Mouse (Mus musculus): ENCODE measurements around the gene Tmed2. TPM values are rescaled to one million over a fixed set of nuclear protein-coding genes. Genes with fewer than 3 reads are reported as not detected.
A peak's percentile ranks its signal among the peaks of the same experiment; 100 is the strongest.
"Not testable (repeated sequence)": the region's sequence is repeated elsewhere in the genome, so short reads cannot be mapped to it uniquely, and the experiment has no call there.

Gene Tmed2
- 100 to 1,000 TPM; 158 to 163 TPM for total RNA-seq (2021)
- long read RNA-seq, experiment 1, transcript Tmed2-201 (4 exons, 2,074 nt): major isoform, 157 of 497 reads
- long read RNA-seq, experiment 1, partial matches to known transcripts: 5 of 497 reads
- long read RNA-seq, experiment 1, other reads (novel, unspliced or antisense): 331 of 497 reads
- long read RNA-seq, experiment 2, transcript Tmed2-201 (4 exons, 2,074 nt): major isoform, 116 of 442 reads
- long read RNA-seq, experiment 2, partial matches to known transcripts: 3 of 442 reads
- long read RNA-seq, experiment 2, other reads (novel, unspliced or antisense): 320 of 442 reads

DNA sequence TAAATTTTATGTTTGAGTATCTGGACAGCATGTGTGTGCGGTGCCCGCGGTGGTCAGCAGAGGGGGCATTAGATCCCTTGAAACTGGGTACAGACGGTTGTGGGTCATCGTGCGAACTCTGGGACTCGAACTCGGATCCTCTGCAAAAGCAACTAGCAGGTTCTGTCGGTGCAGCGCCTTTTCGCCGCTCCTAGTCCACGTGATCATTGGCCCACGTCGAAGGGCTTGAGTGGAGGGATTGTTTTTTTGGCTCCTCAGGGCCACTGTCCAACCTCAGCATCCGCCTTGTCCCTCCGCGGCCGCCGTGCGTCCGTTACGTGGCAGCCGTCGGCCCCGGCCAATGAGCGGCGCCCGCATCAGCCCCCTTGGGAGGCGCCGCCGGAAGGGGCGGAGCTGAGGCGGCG lies at the start of gene Tmed2:
Gene Tmed2, plus strand, starts transcription at position 313 of the 404 bp plus-strand sequence.
- peak; percentile 92 for DNase-seq

DNA sequence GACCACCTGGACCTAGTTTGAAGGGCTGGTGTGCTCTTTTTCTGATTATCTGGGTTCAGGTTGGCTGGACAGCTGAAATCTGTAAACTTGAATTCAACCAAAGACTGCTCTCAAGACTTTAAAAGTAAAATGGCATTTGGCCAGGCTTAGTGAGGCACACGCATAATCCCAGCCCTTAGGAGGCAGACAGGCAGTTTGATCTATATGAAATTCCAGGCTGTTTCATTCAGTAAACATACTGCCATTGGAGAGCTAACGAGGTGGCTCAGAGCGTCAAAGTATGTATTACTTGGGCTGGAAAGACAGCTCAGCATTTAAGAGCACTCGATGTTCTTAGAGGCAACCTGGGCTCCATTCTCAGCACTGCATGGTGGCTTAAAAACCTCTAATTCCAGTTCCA lies 48.8 kb upstream of the Tmed2 start:
- DNase-seq: no peak

DNA sequence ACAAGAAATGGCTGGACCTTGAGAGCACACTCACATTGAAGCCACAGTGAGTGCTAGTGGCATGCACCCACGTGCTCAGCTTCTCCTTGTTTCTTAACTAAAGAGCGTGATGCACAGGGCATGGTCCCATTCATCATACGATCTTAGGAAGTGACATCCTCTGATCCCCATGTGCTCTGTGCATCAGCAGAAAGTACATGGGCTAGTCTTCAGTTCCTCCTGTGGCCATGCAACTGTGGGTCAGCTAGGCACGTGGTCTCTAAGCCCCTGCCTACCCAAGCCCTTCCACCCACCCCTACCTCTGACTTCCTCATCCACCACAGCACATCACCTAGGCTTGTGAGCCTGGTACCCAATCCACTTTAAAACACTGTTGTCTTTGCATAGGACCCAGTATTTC lies 47.9 kb upstream of the Tmed2 start:
- DNase-seq: no peak

DNA sequence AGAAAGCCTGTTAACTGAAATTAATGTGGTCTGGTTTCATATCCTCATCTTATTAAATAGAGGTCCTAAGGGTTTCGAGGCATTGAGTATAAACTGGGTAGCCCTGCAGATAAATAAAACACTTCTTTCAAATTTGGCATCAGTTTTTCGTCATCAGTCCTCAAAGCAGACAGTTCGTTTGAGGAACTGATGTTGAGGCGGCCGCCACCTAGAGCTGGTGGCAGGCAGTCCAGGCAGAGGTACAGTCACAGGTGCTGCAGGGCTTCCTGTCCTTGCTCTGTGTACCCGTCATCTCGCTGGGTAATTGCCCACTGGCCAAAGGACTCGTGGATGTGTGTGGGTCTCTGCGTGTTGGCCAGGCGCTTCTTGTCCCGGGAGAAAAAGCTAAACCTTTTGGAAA lies 47.0 kb upstream of the Tmed2 start:
- no peak for DNase-seq

DNA sequence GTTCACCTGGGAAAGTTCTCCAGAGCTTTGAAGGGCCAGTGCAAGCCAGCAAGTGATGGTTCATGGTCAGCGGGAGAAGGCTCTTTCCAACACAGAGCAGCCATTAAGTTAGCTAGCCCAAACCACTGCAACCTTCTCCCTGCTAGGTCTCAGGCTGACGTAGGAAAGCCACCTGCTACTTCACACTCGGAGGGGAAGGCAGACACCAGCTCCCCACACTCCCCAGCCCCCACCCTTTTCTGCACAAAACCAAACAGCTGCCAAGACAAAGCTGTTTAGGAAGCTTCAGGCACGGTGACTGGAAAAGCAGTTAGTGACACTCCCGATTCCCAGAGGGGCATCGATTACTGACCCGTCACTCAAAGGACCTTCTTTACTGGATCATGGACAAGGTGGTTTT lies 44.9 kb upstream of the Tmed2 start:
- DNase-seq: no peak

DNA sequence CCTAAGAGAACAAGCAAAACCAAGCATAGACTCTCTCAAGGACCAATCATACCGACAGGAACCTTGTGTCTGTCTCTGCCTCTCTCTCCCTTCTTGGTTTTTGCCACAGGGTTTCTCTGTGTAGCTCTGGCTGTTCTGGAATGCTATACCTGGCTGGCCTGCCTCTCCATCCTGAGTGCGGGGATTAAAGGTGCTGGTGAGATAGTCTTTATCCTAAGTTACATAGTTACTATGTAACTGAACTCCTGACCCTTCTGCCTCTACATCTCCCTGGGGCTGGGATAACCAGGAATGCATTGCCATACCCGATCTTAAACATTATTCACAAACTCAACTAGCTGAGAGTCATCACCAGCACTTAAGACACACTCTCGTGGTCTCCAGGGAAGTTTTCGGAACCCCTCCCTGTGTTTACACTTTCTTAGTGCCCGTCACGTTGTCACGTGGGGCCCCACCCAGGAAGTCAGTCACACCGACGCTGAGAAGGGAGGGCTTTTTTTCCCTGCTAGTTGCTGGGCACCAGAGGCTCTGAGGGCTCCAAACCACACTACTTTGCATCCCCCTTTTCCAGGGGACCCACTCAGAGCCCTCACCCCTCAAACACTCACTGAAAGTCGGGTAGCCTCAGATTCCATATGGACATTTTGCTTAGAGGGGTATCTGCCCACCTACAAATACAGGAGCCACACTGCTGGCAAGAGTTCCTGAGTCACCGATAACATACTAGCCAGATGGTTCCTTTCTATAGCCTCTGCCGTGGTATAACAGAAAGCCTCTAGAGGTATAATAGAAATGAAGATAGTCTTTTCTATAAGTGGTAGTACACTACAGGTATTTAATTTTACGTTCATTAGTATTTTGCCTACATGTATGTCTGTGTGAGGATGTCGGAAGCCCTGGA lies 43.6 kb upstream of the Tmed2 start:
- DNase-seq: no peak

DNA sequence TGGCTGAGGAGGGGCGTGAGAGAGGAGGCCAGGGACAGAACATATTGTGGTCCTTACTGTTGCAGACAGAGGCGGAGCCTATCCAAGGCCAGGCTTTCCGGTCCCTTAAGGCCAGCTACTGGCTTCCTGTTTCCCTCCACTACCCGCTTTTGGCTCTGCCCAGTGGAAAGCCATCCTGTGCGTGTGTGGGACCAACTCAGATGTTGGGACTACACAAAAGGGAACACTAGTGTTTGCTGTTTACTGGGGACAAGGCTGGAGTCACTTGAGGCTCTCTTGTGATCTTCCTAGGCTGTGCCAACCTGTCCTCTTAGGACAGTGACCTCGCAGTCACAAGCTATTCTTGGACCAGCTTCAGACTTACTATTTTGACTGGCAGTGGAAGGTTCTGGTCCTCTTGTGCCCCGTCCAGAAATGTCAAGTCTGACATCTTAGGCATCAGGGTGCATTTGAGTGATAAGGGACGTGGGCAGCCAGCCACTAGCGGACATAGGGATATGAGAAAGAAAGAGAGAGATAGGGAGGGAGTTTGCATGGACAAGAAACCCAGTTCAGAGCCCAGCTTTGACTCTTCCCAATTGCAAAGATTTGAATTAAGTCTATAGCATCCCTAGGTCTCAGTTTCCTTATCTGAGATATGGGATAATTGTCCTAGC lies 42.1 kb upstream of the Tmed2 start:
- DNase-seq: no peak

DNA sequence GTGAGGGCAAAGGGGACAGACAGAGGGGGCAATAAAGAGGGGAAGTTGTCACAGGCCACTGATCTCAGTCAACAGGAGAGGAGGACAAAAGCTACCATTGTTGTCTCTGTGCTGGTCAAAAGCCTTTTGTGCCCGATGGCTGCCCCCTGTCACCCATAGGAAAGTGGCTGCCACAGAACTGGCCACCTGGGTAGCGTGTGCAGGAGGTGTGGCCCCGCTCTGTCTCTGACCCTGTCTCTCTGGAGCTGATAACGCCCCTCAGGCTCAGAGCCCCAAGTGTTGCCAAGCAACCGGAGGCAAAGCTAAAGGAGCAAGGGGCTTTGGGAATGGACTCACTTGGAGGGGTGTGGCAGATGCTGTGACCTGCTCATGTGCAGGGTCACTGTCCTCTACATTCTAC lies 41.5 kb upstream of the Tmed2 start:
- no peak for DNase-seq

DNA sequence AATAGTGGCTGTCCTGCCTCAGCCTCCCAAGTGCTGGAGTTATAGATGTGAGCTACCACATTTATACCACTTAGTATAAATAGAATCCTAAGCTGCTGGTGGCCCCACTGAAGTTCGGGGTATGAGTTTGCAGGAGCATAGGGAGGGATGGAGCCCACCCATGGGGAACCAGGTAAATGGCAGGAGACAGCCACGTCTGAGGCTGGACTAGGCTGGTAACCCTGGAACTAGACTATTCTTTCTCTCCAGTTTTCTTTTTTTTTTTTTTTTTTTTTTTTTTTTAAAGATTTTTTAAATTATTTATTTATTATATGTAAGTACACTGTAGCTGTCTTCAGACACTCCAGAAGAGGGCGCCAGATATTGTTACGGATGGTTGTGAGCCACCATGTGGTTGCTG lies 40.5 kb upstream of the Tmed2 start:
- not testable (repeated sequence) for DNase-seq

DNA sequence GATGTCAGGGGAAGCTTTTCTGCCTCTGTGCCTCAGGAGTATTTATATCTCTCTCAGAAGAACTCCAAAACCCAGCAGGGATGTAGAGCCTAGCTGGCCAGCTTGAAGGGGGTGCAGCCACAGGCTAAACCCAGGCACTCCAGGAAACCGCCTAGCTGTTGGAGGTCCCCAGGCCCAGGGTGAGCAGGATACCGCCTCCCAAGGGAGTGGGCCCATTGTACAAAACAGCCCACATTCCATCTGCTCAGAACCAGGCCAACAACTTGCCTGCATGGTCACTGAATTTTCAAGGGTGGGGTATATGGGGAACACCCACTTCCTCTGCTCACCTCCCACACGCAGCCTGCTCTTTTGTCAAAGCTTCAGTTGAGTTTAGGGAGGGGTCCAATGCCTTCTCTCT lies 39.9 kb upstream of the Tmed2 start:
- no peak for DNase-seq

DNA sequence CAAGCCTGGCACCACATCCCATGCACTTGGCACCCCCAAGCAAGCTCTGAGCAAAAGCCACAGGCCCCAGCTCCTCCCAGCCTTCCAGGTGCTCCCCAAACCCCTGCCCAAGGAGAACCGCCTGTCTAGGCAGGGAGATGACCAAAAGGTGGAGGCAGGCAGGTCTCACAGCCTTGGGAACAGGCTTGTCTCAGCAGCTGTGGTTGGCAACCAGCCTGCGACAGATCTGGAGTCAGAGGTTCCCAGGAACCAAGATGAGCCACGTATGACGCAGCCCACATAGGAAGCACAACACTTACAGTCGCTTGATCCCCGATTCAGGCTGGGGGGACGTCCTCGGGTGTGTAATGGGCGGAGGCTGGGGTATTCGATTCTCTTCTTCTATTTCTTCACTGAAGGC lies 39.0 kb upstream of the Tmed2 start:
- DNase-seq: no peak

DNA sequence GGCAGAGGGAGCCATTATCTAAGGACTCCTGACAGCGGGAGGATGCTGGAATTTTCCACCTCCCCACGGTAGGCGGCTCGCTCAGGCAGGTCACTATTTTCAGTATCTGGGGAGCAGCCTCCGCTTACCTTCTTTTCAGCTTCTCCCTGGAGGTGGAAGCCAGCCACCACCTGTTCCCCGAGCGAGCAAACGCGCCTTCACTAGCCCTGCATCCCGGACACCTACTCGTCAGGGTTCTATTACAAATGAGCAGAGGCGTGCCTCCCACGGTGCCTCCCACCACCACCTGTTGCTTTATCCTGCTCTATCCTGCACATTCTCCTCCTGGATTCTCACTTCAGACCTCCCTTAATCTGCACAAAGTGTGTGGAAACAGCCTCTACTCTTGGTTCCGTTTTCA lies 36.8 kb upstream of the Tmed2 start:
- no peak for DNase-seq

DNA sequence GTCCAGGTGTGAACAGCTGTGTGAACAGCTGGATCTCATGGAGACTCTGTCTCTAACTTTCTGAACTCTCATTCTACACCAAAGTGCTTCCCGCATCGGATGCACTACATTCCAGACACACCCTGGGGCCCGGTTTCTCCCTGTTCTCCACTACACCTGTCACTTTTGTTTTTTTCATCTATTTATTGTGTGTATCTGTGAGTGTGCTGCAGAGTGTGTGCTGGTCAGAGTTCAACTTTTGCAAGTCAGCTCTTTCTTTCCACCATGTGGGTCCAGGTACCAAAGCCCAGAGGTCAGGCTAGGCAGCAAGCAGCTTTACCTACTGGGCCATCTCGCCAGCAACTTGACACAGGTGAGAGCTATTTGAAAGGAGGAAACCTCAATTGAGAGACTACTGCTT lies 35.3 kb upstream of the Tmed2 start:
- no peak for DNase-seq

DNA sequence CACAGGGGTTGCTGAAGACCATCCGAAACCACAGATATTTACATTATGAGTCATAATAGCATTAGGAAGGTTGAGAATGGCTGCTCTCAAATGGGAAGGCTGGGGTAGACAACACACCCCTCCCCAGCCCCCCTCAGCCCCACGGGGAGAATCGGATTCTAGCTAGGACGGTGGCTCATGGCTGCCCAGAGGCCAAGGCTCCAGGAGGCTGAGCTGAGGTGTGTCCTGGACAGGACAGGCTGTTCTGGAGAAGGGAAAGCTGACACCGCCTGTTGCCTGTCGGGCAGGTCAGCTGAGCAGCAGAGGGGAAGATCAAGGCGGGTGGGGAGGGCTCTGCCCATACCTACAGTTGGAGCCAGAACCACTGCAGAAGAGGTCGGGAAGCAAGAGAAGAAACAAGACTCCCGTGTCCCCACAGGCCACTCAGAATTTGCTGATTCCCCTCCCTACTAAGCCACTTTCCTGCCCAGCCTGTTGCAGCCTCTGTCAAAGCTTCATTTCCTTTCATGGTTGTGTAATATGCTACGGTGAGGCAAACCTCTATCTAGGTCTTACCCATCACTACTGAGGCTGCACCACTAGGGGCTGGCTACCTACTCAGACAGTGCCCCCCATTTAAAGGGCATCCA lies 33.6 kb upstream of the Tmed2 start:
- no peak for DNase-seq

DNA sequence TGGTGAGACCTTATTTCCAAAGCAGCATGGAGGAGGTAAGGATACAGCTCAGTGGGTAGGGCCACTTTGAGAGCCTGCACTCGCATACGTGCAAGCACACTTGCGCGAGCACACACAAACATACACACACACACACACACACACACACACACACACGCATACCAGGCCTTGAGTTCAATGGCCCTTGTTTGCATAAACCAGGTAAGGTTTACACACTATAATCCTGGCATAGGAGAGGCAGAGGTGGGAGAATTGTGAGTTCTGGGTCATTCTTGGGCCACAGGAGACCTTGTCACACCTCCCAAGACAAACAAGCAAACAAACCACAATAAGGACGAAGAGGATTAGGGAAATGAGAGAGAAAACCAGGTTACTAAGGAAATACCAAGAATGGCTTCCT lies 31.3 kb upstream of the Tmed2 start:
- DNase-seq: no peak

DNA sequence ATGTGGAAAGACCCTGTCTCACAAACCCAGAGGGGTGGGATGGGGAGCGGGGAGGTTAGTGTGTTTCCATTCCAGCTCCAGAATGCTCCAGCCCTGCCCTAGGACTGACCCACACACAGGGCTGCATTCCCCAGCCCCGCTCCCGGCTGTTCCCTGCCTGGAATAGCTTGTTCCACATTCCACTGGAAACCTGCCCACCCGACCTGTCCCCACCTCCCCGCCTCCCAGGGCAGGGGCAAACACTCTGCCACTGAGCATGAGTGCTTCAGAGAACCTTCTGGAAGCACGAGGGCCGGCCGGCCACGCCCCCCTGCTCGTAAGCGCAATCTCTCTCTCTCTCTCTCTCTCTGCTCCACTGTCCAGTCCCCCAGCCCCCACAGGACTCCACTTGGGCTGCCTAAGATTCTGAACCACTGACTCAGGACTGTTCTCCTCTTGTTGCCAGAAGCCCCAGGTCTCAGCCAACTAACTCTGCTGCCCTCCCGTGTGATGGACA lies 30.7 kb upstream of the Tmed2 start:
- peak; percentile 66 for DNase-seq

DNA sequence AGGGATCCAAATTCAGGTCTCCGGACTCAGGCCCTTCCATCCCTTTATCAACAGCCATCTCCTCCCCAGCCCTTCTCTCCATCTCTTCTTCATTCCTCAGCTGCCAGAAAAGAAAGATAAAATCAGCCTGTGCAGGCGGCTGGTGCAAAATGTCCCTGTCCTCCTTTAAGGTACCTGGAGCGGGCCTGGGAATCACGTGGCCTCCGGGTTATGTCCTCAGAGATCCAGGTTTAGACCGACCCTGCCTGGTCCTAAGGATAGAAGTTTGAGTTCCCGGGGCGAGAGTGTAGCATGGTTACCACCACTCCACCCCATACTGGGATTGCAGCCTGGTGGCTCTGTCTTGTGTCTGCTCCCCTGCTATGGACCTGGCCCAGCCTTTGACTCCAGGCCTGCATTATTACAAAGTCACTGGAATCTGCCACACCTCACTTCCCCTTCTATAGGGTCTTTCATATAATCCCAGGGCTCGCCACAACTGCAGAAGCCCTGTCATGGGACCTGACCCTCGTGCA lies 29.9 kb upstream of the Tmed2 start:
- no peak for DNase-seq

DNA sequence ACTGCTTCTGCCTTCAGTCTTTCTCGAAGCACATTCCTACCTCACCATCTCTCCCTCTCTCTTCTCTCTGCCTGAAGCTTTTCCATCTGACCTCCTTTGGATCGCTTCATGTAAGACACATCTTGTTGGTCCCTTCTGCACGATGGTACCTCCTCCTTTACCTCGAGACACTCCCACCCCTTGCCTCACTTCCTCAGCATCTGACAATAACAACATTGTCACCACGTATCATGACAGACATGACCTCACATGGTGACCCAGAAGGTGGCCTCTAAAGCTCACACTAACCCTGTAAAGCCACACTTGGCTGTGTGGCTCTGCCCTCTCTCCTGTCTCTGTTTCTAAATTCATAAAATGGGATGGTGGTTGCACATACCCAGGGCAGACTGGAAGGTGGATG lies 24.7 kb upstream of the Tmed2 start:
- no peak for DNase-seq

DNA sequence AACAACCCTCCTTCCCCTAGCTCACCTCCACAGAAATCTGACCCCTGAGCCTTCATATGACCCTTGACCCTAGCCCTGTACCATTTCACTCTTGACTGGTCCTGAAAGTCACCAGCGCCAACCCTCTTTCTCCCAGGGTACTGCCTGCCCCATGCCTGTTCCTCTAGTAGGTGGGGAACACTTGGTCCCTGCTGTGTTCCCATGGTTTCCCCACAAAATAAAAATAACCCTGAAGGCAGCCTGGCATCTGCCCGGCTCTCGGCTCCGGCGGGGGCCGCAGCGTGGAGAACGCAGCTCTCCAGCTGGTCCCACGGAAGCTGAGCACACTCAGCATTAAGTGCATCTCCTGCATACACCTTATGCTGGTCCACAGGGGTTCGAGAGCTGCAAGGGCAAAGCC lies 21.8 kb upstream of the Tmed2 start:
- DNase-seq: no peak

DNA sequence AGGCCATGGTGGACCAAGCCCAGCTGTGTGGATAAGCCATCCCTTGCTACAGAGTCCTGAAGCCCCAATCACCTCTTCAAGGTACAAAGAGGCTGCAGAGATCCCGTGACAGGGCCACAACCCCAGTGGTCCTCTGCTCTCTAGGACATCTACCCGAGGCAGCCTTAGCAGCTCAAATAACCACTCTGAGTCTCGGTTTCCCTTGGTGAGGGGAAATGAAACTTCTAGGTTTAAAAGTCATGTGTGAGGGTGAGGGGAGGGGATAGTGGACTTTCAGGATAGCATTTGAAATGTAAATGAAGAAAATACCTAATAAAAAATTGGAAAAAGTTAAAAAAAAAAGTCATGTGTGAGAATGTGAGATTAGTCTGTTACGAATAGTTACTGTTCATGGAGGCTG lies 18.9 kb upstream of the Tmed2 start:
- DNase-seq: no peak

DNA sequence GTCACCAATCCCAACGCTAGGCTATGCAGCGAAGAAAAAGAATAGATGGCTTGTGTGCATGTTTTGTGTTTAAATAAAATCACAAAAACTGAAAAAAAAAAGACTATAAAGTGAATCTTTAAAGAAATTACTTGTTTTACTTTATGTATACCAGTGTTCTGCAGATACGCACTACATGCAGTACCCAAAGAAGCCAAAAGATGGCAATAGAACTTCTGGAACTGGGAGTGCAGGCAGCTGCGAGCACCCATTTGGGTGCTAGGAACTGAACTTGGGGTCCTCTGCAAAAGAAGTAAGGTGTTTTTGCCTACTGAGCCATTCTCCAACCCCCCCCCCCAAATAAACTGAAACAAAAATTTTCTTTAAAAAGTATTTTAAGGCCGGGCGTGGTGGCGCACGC lies 17.5 kb upstream of the Tmed2 start:
- DNase-seq: no peak

DNA sequence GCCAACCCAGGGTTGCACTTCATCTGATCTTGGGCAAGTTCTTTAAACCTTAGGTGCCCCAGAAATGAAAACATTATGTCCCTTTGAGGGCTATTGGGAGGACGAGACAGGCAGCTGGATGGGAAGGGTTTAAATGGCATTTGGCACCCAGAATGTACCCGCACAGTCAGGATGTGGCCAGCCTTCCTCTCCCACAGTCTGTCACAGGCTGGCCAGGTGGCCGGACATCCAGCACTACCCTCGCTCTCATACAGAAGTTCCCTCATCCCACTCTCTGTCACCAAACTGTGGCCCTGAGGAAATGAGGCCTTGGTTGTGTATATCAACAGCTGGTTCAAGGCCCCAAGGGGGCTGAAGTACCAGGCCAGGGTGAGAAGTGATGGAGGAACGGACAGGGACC lies 15.6 kb upstream of the Tmed2 start:
- no peak for DNase-seq
